Mouse (Mus musculus): ENCODE results near the gene Cdc42bpb.

Cdc42bpb gene

DNA sequence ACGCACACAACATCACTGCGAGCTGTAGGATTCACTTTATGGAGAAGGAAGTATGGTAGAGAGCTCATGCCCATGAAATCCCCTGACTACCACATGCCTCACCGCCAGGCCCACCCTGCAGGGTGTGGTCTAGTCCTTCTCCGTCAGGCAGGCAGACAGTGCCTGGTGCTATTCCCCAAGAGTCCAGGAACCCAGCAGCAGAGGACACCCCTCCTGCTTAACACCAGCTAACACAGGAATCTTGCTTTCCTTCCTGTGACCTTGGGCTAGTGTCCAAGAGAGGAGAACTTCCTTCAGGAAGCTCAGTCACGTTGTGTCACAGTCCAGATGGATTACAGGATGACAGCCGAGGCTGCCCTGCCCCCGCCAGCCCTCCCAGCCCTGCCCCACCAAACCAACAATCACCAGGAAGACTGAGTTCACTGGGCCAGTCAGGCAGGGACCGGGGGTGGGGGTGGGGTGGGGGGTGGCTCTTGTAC lies 9.2 kb upstream of the Cdc42bpb start:
- DNase-seq (ENCODE audit: low read depth, low spot score) = no peak

DNA sequence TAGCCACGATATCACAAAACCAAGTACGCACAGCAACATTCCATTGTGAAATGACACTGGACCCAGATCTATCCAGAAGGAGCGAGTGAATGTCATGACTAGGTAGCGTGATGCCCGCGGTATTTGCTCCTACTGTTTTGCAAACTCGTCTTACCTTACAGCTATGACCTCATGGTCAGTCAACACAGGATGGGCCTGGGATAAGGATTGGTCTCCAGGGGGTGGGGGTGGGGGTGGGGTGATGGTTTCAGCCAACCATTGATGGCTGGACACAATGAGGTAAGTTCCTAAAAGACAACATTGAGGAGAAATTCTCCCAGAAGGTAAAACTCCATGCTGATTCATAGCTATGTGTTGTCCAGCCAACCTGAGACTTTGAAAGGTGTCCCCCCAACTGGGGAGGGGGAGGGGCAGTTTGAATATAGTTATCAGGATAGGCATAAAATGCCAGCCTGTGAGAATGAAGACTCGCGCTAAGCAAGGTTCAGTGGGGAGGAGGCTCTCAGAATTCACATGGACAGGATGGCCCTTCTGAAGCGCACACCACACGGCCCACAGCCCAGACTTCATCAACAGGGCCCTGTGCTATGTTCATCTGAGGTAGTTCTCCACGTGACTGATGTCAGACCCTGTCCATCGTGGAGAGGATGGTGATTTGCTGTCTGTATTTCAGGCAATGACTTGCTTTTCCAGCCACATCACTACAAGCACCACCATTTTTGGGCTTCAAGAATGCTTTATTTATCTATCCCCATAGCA lies 8.5 kb upstream of the Cdc42bpb start:
- no peak for DNase-seq (ENCODE audit: low read depth, low spot score)

DNA sequence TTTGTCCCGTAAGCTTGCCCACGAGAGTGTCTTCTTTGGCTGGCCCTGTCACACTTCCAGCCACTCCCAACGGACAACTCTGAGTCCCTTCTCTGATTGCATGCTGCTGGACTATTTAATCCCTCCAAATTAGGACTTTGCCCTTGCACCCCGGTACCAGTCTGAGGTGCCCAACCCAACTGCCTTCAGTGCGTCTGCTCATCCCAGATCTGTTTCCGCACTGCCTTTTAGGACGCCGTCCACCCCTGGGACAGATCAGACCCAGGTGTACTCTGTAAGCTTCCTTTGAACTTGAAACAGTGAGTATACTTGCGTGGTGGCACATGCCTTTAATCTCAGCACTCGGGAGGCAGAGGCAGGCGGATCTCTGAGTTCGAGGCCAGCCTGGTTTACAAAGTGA lies 1.3 kb upstream of the Cdc42bpb start:
- no peak for DNase-seq (ENCODE audit: low read depth, low spot score)

DNA sequence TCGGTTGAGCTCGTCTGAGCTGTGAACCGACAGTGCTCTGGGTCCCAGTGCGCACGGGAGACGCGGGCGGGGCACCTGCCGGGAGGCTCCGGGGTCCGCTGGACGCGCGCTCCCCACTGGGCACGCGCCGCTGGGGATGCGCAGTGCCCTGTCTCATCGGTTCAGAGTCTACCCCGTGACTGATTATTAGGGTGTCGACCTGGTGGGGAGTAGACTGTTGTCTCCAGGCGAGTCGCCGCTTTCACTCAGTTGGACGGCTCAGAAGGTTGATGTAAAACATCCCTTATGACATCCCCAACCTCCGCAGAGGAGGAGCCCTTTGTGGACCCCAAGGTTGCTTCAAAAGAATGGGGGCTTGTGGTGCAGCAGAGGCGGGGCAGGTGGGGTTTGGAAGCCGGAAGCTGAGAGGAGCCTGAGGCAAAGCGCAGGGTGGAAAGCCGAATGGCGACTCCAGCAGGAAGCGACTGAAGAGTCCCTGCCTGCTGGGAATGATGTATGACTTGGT lies 520 bp upstream of the Cdc42bpb start:
- DNase-seq (ENCODE audit: low read depth, low spot score) = no peak

DNA sequence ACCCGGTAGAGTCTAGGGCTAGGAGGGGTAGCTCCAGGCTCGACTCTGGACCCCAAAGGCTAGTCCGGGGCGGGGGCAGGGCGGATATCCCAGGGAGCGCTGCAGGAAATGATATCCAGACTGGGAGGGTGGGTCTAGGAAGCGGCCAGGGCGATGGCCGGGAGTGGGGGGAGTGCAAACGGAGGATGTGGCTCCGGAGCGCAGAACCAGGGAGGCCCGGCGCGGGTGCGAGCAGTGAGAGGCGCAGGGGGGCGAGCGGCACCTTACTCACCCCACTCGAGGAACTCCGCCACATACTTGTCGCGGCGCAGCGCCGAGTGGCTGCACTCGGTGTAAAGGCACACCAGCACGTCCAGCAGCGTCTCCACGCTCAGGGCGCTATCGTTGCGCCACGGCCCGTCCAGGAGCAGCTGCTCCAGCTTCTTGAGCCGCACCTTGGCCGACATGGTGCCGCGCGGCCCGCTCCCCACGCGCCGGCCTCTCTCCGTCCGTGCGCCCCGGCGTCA lies 639 bp downstream of the Cdc42bpb start:
- no peak for DNase-seq (ENCODE audit: low read depth, low spot score)

DNA sequence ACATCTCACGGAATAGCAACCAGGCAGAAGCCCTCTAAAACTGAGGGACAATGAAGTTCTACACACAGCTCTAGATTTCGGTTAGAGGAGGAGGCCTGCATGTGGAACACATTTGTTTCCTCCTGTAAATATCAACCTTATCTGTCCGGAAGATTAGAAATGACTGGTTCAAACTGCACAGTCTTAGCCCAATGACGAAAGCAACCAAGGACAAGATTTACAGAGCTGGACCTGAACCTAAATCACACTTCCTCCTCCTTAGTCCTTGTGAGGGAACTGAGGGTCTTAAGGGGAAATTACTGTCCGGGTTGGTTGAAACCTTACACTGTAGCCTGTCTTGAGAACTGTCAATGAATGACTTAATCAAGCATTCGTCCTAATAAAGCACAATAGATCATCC lies 1.5 kb downstream of the Cdc42bpb start:
- no peak for DNase-seq (ENCODE audit: low read depth, low spot score)

DNA sequence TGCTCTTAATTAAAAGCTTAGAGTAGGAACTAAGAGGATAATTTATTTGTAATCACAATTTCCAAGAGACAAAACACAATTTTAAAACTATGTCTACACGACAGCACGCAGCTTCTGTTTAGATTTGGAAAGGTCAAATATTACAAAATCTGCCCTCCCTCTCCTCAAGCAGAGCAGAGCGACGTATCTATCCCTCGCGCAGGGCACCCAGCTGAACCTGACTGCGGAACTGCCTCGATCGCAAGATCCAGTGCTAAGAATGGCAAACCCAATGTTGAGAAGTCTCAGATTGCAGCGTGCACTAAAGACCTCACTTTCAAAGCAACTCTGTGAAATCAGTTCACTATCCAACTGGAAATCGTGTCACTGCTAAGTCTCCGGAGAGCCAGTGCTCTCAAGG lies 2.0 kb downstream of the Cdc42bpb start:
- no peak for DNase-seq (ENCODE audit: low read depth, low spot score)

DNA sequence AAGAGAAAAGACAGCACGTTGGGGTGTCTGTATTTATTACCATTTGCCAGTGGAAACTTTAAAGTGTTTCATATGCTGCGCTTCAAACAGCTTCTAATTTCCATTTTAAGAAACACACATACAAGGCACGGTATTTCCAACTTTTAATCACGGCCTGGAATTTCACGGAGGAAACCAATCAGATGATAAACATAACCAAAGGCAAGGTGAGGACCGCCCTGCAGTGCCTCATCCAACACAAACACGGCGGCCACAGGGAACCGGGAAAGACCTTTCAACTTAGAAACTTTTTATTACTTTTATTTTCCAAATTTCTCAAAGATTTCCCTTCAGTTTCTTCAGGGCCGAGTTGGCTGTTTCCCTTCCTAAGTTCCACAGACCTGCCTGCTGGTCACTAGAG lies 2.8 kb downstream of the Cdc42bpb start:
- DNase-seq (ENCODE audit: low read depth, low spot score) = no peak

DNA sequence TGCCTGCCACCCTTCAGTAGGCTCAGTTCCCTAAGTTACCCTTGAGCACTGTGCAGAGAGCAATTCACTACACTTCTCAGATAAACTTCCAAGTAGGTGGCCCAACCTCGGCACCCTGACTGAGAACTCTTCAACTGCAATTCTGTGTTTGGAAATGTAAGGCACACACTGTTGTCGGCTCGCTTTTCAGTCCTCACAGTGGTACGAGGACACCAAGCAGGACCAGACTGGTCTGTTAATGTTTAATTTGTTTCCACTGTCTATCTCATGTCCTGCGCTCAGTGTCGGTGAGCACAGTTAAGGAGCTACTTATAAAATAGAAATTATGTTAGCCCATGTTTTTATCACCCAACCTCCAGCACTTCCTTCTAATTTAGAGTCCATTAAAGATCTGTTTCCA lies 4.1 kb downstream of the Cdc42bpb start:
- no peak for DNase-seq (ENCODE audit: low read depth, low spot score)

DNA sequence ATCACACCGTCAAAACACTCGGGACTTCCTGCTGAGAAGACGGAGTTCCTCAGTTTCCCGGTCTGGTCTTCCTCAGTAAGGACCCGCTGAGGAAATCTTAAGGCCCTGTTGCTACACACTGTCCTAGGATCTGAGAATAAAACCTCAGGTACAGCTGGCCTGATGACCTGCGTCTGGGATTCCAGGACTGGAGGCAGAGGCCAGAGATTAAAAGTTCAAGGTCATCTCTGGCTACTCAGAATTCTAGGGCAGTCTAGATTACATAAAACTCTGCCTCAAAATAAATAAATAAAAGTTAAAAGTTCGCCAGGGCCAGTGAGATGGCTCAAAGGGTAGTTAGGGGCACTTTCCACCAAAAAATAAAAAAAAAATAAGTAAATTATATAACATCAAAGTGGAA lies 5.6 kb downstream of the Cdc42bpb start:
- no peak for DNase-seq (ENCODE audit: low read depth, low spot score)

DNA sequence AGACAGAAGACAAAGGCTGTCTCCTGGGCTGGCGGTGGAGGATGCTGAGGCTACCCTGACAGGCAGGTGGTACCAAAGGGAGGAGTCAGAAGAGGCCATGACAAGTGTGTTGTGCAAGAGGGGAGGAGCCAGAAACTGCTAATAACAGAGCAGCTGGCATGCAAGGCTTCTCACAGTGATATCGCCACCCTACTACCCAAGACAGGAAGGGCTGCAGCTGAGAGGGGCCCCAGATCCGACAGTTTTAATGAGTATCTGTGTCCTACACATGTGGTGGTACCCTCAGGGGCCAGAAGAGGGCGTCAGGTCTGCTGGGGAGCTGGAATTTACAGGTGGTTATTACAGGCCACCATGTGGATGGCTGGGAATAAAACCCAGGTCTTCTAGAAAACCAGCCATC lies 7.3 kb downstream of the Cdc42bpb start:
- DNase-seq (ENCODE audit: low read depth, low spot score) = no peak

DNA sequence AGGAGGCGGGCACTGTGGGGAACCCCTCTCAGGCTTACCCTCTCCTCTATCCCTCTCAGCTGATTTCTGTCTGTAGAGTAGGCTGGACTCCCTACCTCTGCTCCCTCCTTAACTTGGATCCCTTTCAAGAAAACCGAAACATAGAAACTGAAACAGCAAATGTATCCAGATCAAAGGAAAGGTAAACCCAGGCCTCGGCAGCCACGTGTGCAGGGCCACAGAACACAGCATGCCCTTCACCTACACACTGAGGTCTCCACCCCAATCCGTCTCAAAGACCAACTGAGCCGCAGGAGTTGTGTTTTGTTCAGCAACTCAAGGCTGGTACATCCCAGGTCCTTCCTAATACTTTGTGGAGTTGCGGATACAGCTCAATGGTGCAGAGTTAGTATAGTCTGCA lies 10.5 kb downstream of the Cdc42bpb start:
- no peak for DNase-seq (ENCODE audit: low read depth, low spot score)

DNA sequence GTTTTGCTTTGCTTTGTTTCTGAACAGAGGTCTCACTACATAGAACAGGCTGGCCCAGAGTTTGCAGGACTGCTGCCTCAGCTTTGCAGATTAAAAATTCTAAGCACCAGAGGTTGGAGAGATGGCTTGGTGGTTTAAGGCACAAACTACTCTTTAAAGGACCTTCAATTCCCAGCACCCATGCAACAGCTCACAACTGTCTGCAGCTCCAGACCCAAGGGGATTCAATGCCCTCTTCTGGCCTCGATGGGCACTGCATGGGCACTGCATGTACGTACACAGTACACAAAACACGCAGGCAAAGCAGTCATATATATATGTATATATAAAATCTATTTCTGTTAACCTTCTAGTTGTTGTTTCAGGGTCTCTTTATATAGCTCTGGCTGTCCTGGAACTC lies 13.3 kb downstream of the Cdc42bpb start:
- DNase-seq (ENCODE audit: low read depth, low spot score) = no peak

DNA sequence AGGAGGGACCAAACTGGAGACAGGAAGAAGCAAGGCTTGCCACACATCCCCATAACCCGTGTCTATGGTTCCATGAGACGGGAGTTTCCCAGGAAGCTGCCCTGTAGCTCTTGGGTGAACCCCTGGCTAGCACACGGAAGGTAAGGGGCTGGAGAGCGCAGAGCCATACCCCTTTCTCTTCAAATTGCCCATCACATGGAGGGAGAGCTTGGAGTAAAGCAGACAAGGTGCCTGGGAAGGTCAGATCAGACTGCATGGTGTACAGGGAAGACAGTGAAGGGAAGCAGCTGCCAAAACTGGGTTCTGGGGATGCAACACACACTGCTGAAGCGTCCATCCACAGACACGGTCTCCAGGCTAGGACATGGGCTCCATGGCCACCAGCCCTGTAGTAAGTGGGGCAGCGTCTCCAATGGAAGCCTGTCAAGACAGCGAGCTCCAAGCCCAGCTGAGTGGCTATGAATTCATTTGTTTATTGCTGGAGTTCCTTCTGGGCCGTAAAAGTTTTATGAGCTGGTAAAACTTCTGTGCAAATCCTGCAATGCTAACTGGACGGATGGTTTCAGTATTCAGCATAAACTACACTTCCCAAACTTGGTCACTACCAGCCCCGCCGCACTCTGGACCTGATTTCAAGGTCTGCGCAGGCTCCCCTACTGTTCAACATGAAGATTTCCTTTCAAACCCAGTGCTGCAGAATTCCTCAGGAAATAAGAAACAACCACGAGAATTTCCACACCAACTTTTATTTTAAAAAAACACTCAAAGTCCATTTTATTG lies 16.0 kb downstream of the Cdc42bpb start:
- no peak for DNase-seq (ENCODE audit: low read depth, low spot score)

DNA sequence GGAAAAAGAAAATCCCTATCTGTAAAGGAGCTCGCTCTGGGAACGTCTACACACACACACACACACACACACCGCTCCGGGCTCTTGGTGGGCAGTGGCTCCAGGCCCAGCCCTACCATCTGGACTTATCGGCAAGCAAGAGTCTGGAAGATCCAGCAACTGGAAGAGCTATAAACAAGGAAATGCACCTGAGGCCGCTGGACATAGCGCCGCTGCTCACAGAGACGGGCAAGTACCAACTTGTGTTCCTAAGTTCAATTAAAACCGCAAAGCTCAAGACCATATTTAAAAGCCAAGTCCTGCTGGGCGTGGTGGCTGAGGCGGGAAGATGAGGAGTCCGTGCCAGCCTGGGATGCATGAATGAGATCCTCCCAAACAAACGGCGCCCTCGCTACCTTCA lies 16.8 kb downstream of the Cdc42bpb start:
- DNase-seq (ENCODE audit: low read depth, low spot score) = no peak

DNA sequence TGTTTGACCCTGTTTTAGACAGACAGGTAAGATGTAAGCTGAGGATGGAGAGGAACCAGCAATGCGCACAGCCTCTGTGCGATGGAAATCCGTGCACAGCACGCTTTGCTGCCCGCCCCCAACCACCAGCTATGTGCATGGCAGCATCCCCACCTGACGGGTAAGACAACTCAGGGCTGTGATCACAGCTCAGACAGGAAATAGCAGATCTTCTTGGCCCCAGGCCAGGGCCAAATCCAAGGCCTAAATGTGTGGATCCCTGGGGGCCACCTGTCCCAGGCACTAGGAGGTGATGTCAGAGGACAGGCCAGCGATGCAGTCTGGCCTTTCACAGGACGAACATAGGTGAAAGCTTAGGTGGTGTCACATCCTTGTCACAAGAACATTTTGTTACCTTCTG lies 21.3 kb downstream of the Cdc42bpb start:
- DNase-seq (ENCODE audit: low read depth, low spot score) = no peak

DNA sequence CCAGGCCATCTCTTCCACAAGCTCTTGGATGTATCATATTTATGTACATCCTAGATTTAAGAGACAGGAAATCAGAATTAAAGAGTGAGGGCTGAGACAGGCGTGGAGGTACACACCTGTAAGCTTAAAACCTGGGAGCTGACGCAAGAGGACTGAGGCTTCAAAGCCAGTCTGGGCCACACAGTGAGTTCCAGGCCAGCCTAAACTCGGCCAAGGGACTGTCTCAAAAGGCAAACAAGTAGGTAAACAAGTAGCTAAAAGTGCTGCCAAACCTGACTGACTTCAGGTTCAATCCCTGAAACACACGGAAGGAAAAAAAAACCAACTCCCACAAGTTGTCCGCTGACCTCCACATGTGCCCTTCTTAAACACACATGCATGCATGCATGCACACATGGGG lies 23.4 kb downstream of the Cdc42bpb start:
- DNase-seq (ENCODE audit: low read depth, low spot score) = no peak

DNA sequence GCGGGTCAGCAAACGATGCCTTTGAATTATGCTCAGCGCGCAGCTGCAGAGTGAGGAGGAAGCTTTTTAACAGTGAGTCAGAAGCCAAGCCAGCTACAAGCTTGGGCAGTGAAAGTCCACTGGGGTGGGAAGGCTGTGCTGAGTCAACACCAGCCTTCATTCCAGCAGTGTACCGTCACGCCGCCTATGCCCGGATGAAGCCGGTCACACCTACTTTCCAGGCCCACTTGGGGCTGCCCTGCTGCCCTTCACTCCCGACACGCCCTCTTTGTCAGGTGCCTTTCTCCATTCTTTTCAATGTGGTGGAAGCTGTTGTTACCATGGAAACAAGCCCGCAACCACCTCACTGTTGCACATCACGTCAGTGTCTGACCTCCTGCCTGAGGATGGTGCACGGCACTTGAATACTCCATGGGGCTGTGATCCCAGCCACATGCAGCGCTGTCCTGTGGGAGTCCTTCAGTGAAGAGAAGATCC lies 24.0 kb downstream of the Cdc42bpb start:
- DNase-seq (ENCODE audit: low read depth, low spot score) = no peak

DNA sequence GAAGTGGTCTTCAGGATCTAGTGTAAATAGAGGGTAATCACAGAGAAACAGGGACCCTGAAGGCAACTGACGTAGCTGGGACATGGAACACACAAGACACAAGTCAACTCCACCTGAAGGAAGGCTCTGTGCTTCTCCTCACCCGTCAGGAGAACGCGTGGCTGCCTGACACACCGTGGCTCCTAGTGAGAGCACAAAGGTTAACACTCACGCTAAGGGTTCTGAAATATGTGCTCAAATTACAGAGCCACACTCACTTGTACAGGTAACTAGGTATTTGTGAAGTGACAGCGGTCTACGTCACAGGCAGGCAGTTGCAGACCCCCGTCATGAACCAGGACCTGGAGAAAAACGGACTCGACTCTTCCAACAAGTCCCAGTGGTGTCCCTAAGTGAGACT lies 24.5 kb downstream of the Cdc42bpb start:
- DNase-seq (ENCODE audit: low read depth, low spot score) = no peak

DNA sequence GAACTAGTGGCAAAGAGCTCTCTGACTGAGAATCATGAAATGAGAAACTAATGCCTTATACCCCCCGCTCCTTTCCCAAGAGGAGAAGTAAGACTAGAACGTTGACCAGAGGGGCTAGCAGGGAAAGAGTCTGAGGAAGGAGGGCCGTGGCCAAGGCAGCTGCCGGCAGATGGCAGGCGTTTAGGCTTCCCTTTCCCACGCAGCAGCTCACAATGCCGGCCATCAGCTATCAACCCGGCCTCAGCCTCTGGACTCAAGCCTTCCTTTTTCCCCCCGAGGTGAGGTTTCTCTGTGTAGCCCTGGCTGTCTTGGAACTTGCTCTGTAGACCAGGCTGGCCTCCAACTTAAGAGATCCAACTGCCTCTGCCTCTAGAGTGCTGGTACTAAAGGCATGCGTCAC lies 25.0 kb downstream of the Cdc42bpb start:
- DNase-seq (ENCODE audit: low read depth, low spot score) = no peak

DNA sequence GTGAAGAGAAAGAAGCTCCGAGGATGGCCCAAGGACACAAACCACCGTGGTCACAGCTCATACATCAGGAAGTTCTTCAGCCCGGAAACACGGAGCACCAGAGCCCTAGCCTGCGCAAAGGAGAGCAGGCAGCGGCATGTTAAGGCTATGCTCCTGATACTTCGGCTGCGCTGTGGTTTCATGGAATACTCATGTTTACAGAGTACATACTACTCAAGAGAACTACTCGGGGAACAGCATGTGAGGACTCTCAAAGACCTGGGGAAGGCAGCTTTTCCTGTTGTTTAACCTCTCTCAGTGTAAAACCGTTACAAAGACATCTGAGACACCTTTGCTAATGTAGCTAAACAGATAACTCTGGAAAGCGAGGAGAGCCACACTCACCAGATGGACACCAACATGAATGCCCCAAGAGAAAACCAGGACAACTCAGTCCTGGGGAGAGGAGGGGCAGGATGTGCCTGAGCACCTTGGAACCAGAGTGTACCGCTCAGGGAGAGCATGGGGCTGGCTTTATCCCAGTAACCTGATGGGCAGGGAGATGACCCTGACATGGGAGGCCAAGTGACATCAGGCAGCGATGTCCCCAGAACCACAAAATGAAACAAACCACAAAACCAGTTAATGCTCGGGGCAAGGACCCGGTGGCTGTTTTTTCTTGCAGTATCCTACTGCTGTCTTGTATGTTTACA lies 27.8 kb downstream of the Cdc42bpb start:
- no peak for DNase-seq (ENCODE audit: low read depth, low spot score)

DNA sequence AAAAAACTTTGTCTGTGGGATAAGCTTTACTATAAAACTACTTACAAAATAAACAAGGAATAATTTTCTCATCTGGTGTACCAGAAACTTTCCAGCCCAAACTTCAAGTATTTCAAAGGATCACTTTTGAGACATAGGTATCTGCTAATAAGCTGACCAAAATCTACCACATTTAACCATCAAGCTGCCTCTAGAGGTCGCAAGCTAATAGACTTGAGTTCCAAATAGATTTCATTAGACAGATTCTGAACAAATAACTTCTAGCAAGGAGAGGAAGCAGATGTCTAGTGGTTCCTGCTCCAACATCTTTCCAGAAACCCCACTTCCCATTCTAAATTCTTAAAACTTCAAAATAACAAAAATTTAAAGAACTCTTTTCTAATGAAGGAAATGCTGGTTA lies 33.6 kb downstream of the Cdc42bpb start:
- no peak for DNase-seq (ENCODE audit: low read depth, low spot score)

Measured in retina, postnatal 7 days (tissue).